Mouse (Mus musculus): ENCODE measurements around the gene Zfp462. TPM values are rescaled to one million over a fixed set of nuclear protein-coding genes. Genes with fewer than 3 reads are reported as not detected.

The Zfp462 gene
- polyA plus RNA-seq, 1 experiment from 2014 or later = 0.38 TPM

DNA sequence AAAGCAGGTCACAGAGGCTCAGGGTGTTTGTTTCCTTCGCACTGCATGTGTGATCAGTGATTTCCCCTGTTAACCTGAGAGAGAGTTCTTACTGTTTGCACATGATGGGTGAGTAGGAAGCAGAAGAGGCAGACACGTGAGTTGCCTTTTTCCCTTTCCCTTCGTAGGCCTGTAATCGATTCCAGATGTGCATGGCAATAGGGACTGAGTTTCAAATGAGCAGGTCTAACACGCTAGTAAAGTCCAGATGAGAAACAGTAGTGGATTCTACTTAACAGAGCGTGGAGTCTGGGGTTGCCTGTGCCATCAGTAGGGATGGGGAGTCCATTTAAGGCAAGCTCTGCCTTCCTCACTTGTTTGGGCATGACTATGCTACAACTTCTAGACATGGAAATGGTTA, 93.3 kb downstream of the Zfp462 start:
- no peaks in the 10 kb centered on the region for H3K27me3 ChIP-seq (replicated peaks)
- no peak overlapping the region for H3K4me2 ChIP-seq
- H3K27ac ChIP-seq = no peak overlapping the region
- no peak for ATAC-seq
- H3K9me3 ChIP-seq (replicated peaks) = no peaks in the 10 kb centered on the region
- H3K9ac ChIP-seq = no peak overlapping the region
- no peaks in the 10 kb centered on the region for H3K36me3 ChIP-seq
- no peak overlapping the region for H3K4me3 ChIP-seq
- no peaks in the 10 kb centered on the region for H3K4me1 ChIP-seq
- WGBS (ENCODE audit: insufficient replicate concordance) = 62% methylated on average over 6 of the region's 6 CpGs

DNA sequence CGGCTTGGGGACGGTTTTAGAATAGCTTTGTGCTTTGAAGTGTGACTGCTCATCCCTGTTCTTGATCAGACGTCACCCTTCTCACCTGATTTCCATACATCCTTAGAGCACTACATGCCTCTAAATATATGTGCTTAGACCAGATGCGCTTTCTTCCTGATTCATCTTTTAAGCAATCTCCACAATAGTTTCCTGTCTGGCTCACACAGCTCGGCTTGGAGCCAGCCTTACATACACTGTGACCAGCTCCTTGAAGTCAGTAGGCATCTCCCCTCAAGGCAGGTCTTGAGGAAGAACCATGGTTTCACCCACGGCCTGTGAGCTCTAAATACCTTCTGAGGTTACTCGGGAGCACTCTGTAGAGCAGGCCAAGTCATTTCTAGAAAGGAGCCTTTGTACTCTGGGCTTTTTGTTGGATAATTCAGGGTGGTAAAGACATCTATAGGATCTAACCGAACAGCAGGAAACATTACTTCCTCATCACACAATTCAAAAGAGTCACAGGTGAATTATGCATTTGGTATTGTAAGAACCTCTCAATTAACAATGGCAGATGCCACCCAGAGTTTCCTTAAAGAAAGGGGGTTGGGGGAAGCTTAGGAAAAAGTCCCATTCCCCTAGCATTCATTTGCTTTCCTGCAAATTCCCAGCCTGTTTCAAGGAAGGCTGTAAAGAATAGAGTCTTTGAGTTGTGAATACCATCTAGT, 95.6 kb downstream of the Zfp462 start:
- ATAC-seq = no peak
- Histone ChIP-seq H3K36me3 (no peaks in the 10 kb centered on the region), H3K9me3 (replicated peaks) (no peaks in the 10 kb centered on the region), H3K9ac (no peak overlapping the region), H3K4me1 (no peaks in the 10 kb centered on the region), H3K27me3 (replicated peaks) (no peaks in the 10 kb centered on the region), H3K4me3 (no peak overlapping the region), H3K4me2 (no peak overlapping the region), H3K27ac (no peak overlapping the region)
- 58% methylated on average over 8 of the region's 8 CpGs for WGBS (ENCODE audit: insufficient replicate concordance)

DNA sequence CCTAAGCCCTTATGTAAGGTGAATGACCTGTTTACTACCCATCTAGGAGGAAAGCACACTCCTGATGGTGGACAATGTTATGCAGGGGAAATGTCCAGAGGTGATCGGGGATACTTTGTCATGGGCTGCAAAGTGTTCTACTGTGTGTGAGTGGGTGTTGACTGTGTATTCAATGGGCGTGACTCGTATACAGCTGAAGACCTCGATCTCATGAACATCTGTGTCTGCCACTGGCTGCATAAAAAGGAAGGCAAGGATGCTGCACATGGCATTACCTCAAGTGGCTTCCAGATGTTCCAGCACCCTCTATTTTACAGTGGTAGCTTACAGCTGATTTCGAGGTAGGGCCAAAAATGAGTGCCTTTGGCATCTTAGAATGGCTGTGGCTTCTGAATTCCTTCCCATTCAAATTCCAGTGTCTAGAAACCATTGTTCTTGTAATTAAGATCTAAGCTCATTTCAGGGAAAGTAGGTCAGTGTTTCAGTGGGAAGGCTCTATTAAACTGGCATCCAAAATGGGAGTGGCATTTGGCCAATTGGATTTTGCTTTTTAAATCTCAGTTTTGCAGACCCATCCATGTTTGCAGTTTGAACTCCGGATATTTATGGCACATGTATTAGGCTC, 96.4 kb downstream of the Zfp462 start:
- H3K27ac ChIP-seq = no peak overlapping the region
- no peak for ATAC-seq

DNA sequence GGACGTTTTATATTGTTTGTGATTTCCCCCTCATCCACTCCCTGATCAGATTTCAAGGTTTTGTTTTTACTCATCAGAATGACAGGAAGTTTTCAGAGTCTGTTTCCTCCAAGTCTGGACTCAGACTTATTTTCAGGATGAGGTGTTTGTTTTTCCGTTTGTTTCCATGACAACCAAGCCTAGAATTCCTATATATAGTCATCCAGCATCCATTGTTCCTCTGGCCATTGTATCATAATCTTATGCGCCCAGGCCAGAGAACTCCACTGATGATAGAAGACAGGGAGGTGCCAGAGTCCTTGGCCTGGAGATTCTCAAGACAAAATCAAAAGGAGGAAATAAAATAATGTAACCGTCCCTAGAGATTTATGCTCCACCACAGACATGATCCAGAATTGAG, 97.7 kb downstream of the Zfp462 start:
- no peaks in the 10 kb centered on the region for H3K36me3 ChIP-seq
- H3K4me3 ChIP-seq = no peak overlapping the region
- no peak for ATAC-seq
- H3K27me3 ChIP-seq (replicated peaks) = no peaks in the 10 kb centered on the region
- no peaks in the 10 kb centered on the region for H3K4me1 ChIP-seq
- H3K9ac ChIP-seq = no peak overlapping the region
- H3K9me3 ChIP-seq (replicated peaks) = no peaks in the 10 kb centered on the region
- no peak overlapping the region for H3K27ac ChIP-seq
- WGBS (ENCODE audit: insufficient replicate concordance) = 47% methylated on average over 4 of the region's 4 CpGs
- no peak overlapping the region for H3K4me2 ChIP-seq

More for the DNA sequence above, 96.4 kb downstream of the Zfp462 start:
- H3K36me3 ChIP-seq = no peaks in the 10 kb centered on the region
- H3K4me1 ChIP-seq = no peaks in the 10 kb centered on the region
- H3K4me2 ChIP-seq = no peak overlapping the region
- no peak overlapping the region for H3K9ac ChIP-seq
- 65% methylated on average over 6 of the region's 6 CpGs for WGBS (ENCODE audit: insufficient replicate concordance)
- H3K9me3 ChIP-seq (replicated peaks) = no peaks in the 10 kb centered on the region
- no peaks in the 10 kb centered on the region for H3K27me3 ChIP-seq (replicated peaks)
- H3K4me3 ChIP-seq = no peak overlapping the region

DNA sequence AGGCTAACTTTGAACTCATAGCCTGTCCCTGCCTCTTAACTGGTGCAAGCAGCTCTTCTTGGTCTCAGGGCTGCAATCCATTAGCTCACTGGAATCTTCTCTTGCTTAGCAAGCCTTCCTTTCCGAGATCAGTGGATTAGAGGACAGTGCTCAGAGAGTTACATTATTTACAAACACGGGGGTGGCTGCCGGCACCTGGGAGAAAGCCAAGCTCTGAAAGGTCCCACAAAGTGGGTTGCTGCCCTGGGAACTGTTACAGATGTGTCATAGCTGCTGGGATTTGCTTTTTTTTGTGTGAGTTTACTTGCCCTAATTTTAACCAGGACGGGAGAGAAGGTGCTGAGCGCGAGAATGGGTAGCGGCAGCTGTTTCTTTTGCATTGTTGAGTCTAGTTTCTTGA, 102.4 kb downstream of the Zfp462 start:
- 73% methylated on average over 7 of the region's 7 CpGs for WGBS (ENCODE audit: insufficient replicate concordance)
- Histone ChIP-seq H3K36me3 (no peaks in the 10 kb centered on the region), H3K27ac (no peak overlapping the region), H3K4me1 (no peaks in the 10 kb centered on the region), H3K9me3 (replicated peaks) (no peaks in the 10 kb centered on the region), H3K9ac (no peak overlapping the region), H3K4me2 (no peak overlapping the region), H3K4me3 (no peak overlapping the region), H3K27me3 (replicated peaks) (no peaks in the 10 kb centered on the region)
- no peak for ATAC-seq

DNA sequence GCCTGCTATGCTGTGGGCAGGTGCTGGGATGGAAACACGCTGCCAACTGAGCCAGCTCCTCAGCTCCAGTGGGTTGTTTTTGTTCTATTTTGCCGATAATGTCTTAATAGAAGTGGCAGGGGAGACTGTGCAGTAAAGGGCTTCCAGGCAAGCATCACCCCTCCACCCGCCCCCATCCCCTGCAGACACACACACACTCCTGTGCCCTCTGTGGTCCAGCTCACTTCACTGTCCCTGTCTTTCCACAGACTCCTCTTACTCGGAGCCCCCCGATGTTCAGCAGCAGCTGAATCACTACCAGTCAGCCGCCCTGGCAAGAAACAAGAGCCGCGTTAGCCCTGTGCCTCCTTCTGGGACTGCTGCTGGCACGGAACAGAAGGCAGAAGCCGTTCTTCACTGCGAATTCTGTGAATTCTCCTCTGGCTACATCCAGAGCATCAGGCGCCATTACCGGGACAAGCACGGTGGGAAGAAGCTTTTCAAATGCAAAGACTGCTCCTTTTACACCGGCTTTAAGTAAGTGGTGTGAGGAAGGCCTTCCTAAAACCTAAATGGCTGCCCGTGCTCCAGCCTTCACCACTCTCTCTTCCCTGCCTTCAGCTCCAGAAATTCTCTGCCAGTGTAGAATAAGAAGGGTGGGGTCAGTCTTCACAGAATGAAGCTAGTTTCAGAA, 105.2 kb downstream of the Zfp462 start:
- no peaks in the 10 kb centered on the region for H3K9me3 ChIP-seq (replicated peaks)
- H3K36me3 ChIP-seq = no peaks in the 10 kb centered on the region
- no peak overlapping the region for H3K27ac ChIP-seq
- H3K4me2 ChIP-seq = no peak overlapping the region
- H3K27me3 ChIP-seq (replicated peaks) = no peaks in the 10 kb centered on the region
- H3K9ac ChIP-seq = no peak overlapping the region
- WGBS (ENCODE audit: insufficient replicate concordance) = 60% methylated on average over 16 of the region's 16 CpGs
- no peaks in the 10 kb centered on the region for H3K4me1 ChIP-seq
- H3K4me3 ChIP-seq = no peak overlapping the region
- ATAC-seq = no peak

DNA sequence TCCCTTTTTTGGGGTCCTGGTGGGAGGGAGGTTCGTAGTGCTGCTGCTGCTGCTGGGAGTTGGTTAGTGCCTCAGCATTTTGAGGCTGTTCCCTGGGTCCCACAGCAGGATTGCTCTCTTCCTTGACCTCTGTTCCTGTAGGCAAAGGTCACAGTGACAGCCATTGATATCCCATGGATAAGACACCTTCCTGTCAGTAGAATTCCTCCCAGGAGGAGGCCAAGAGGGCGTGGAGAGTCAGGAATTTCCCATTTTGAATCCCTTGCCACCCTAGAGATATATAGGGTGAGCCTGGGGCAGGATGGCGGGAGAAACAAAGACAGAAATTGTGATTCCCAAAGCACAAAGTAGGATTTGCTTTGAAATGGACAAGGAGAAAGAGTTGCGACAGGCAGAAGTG, 106.5 kb downstream of the Zfp462 start:
- no peak overlapping the region for H3K4me2 ChIP-seq
- H3K4me3 ChIP-seq = no peak overlapping the region
- H3K27me3 ChIP-seq (replicated peaks) = no peaks in the 10 kb centered on the region
- WGBS (ENCODE audit: insufficient replicate concordance) = 71% methylated on average over 4 of the region's 4 CpGs
- no peaks in the 10 kb centered on the region for H3K9me3 ChIP-seq (replicated peaks)
- H3K4me1 ChIP-seq = no peaks in the 10 kb centered on the region
- H3K9ac ChIP-seq = no peak overlapping the region
- ATAC-seq = no peak
- H3K27ac ChIP-seq = no peak overlapping the region
- no peaks in the 10 kb centered on the region for H3K36me3 ChIP-seq

DNA sequence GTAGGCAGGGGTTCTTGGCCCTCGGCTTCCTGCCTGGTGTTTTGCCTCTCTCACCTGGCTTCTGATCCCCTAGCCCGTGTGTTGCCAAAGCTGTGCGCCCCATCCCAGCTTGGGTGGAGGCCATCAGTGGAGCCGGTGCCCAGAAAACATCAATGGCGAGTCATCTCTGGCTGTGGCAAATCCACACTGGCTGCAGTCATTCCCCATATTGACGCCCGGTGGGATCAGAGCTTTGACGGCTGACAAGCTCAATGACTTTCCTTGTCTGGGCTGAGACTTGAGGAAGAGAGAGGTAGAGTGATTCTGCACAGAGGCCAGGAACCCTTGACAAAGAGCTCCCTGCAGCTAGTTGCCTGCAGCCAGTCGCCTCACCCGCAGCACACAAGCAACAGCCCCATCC, 107.8 kb downstream of the Zfp462 start:
- H3K4me1 ChIP-seq = no peaks in the 10 kb centered on the region

DNA sequence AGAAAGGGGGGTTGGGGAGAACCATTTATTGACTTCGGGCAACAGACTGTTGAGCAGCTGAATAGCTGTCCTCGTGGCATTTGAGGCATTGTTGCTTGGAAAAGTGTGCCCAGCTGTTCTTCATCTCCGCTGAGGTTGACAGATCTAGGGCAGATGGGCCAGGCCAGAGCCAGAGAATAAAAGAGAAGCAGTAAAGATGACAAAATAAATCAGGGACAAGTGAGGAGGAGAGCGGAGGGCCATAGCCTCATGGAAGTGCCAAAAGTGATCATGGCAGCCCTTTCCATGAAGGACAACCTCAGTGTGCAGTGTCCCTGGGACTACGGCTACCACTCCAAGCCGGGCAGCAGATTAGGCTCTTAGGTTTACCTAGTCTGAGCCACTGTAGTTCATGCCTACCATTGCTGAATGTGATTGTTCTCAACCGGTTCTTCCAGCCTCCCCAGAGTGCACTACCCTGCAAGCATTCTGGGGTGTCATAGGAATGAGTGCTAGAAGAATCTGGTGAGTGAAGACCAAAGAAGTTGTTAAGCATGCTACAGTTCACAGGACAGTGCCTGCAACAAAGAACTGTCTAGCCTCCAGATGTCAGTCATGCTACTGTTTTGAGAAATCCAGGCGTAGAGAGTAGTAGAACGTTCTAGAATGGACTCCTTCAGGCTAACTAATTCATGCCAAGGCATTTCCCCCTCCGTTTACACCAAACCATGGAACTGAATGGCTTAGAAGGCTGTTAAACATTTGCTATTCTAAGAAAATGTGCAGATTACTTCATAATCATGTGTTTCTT, 113.0 kb downstream of the Zfp462 start:
- H3K36me3 ChIP-seq = no peaks in the 10 kb centered on the region
- 64% methylated on average over 10 of the region's 10 CpGs for WGBS (ENCODE audit: insufficient replicate concordance)
- H3K27ac ChIP-seq = no peak overlapping the region
- no peaks in the 10 kb centered on the region for H3K27me3 ChIP-seq (replicated peaks)
- no peak overlapping the region for H3K9ac ChIP-seq
- no peaks in the 10 kb centered on the region for H3K9me3 ChIP-seq (replicated peaks)
- no peak overlapping the region for H3K4me3 ChIP-seq
- ATAC-seq = no peak
- H3K4me1 ChIP-seq = no peaks in the 10 kb centered on the region
- no peak overlapping the region for H3K4me2 ChIP-seq

More for the DNA sequence above, 107.8 kb downstream of the Zfp462 start:
- no peaks in the 10 kb centered on the region for H3K9me3 ChIP-seq (replicated peaks)
- no peaks in the 10 kb centered on the region for H3K27me3 ChIP-seq (replicated peaks)
- no peaks in the 10 kb centered on the region for H3K36me3 ChIP-seq
- WGBS (ENCODE audit: insufficient replicate concordance) = 79% methylated on average over 10 of the region's 10 CpGs
- H3K9ac ChIP-seq = no peak overlapping the region
- no peak overlapping the region for H3K4me2 ChIP-seq
- no peak overlapping the region for H3K4me3 ChIP-seq
- no peak for ATAC-seq
- no peak overlapping the region for H3K27ac ChIP-seq

DNA sequence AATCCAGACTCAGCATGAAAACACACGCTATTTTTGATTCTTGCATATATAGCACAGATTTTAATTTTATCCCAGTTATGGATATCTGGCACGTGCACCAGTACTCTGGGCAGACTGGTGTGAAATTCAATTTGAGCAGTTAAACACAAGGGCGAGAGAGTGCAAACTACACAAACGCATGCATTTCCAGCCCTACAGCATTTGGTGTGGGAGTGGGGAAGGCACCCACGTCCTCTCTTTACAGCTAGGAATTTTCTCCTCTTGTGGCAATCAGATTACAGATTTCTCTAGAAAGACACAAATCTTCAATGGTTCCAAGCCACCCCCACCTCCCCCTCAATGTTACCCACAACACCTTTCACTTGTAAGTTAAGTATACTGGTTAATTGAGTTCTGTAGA, 114.1 kb downstream of the Zfp462 start:
- H3K9ac ChIP-seq = no peak overlapping the region
- no peak for ATAC-seq
- no peak overlapping the region for H3K4me3 ChIP-seq
- H3K9me3 ChIP-seq (replicated peaks) = no peaks in the 10 kb centered on the region
- 65% methylated on average over 5 of the region's 5 CpGs for WGBS (ENCODE audit: insufficient replicate concordance)
- no peaks in the 10 kb centered on the region for H3K27me3 ChIP-seq (replicated peaks)
- no peaks in the 10 kb centered on the region for H3K4me1 ChIP-seq
- H3K27ac ChIP-seq = no peak overlapping the region
- no peak overlapping the region for H3K4me2 ChIP-seq
- no peaks in the 10 kb centered on the region for H3K36me3 ChIP-seq

DNA sequence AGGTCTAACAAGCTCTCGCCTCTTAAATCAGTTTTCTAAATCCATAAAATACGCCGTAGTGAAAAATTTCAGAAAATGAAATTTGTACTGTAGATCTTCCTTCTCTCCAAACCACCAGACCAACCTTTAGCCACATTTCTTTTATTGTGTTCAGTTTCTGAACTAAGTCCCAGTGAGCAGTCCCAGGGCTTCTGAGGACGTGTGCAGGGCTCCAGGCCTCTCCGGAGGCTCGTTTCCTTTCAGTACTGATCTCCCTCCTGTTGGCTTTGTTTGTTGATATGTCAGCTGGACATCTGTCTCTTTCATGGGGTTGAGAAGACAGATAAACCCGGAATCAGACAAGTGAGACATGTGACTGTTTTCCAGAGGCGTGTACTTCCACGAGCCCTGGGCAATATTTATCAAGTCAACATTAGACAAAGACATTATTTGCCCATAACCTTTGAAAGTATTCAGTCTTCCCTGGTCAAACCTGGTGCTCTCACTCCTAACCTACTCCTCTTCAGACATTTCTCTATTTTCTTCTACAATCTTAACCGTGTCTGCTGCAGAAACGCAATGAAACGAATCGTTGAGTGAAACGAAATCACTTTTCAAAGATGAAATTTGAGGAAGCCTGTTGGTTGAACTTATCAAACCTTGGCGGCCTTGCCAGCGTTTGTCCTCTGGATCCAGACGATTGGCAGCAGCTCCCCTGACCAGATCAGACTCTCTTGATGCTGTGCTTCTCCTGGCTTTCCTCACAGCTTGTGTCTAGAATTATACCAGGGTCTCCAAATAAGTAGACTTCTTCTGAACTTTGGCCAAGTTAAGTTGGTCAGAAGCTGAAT, 121.7 kb downstream of the Zfp462 start:
- Histone ChIP-seq H3K4me1 (no peaks in the 10 kb centered on the region), H3K9ac (no peak overlapping the region), H3K9me3 (replicated peaks) (no peaks in the 10 kb centered on the region), H3K4me3 (no peak overlapping the region), H3K27me3 (replicated peaks) (no peaks in the 10 kb centered on the region), H3K27ac (no peak overlapping the region), H3K36me3 (no peaks in the 10 kb centered on the region), H3K4me2 (no peak overlapping the region)
- WGBS (ENCODE audit: insufficient replicate concordance) = 65% methylated on average over 17 of the region's 17 CpGs
- no peak for ATAC-seq

Data from liver, embryonic 12.5 days (tissue).